Mouse (Mus musculus) embryonic fibroblast, embryonic 13.5 days (primary cell): Measurements from ENCODE around the gene Tsku. TPM values are rescaled to one million over a fixed set of nuclear protein-coding genes. Genes with fewer than 3 reads are reported as not detected.

ENCODE experiments used
- H3K27ac ChIP-seq: 2 replicates; pipeline ENCODE4 v1.5.1; 2012; ENCODE audit warnings: low read length, control low read depth, inconsistent platforms; ENCODE audit not compliant: insufficient read depth
- H3K4me1 ChIP-seq: 2 replicates; pipeline ENCODE4 v1.6.1; 2011; ENCODE audit warnings: low read length; ENCODE audit not compliant: control insufficient read depth, insufficient read depth
- H3K4me3 ChIP-seq: 2 replicates; pipeline ENCODE4 v1.5.1; 2011; ENCODE audit warnings: mild to moderate bottlenecking, control low read depth, low read length; ENCODE audit not compliant: insufficient read depth
- CTCF ChIP-seq: IDR thresholded peaks from 2 replicates; pipeline ENCODE4 v1.5.1; 2011; ENCODE audit warnings: mild to moderate bottlenecking, control low read depth, low read length, moderate library complexity, borderline replicate concordance; ENCODE audit not compliant: insufficient read depth
- POLR2A ChIP-seq: IDR thresholded peaks from 2 replicates; pipeline ENCODE4 v1.6.1; 2011; ENCODE audit warnings: low read depth, mild to moderate bottlenecking, control low read depth, low read length, moderate library complexity
- polyA plus RNA-seq: library from polyadenylated mRNA; stranded (reverse); fragments of >200 nt; gene quantifications from 2 replicates; pipeline ENCODE4 v1.2.4, GENCODE M21; 2011; ENCODE audit warnings: low read depth; ENCODE audit not compliant: missing spikeins, insufficient read length

Gene Tsku
- polyA plus RNA-seq, 1 experiment: 63.1 TPM

GRCm38 (mm10) chr7:98359951-98360620, 1.0 kb downstream of the Tsku start:
- H3K27ac ChIP-seq: peak overlapping the region; percentile 94
- TF ChIP-seq POLR2A (peak; percentile 57), CTCF (no peak)
- H3K4me1 ChIP-seq: peaks cover 14% of the 10 kb centered on the region
- peak overlapping the region; percentile 94 for H3K4me3 ChIP-seq

GRCm38 (mm10) chr7:98358016-98358415, 3.1 kb downstream of the Tsku start:
- Histone ChIP-seq H3K27ac (no peak overlapping the region), H3K4me3 (0 out of 2 replicates have a peak overlapping the region, but pooled peaks have one; percentile 94), H3K4me1 (peaks cover 17% of the 10 kb centered on the region)
- TF ChIP-seq CTCF (no peak), POLR2A (no peak)

- no peak overlapping the region for H3K27ac ChIP-seq
- TF ChIP-seq POLR2A: no peak
- no peak for TF ChIP-seq CTCF
- H3K4me1 ChIP-seq: peaks cover 17% of the 10 kb centered on the region
- no peak overlapping the region for H3K4me3 ChIP-seq
Observed at GRCm38 (mm10) chr7:98357324-98357723, 3.8 kb downstream of the Tsku start.

GRCm38 (mm10) chr7:98354921-98355310, 6.2 kb downstream of the Tsku start:
- no peak overlapping the region for H3K27ac ChIP-seq
- H3K4me1 ChIP-seq: peaks cover 17% of the 10 kb centered on the region
- H3K4me3 ChIP-seq: no peak overlapping the region
- TF ChIP-seq POLR2A (no peak), CTCF (no peak)

- Histone ChIP-seq H3K4me3 (no peak overlapping the region), H3K27ac (no peak overlapping the region), H3K4me1 (peaks cover 17% of the 10 kb centered on the region)
- TF ChIP-seq POLR2A (no peak), CTCF (no peak)
Observed at GRCm38 (mm10) chr7:98354160-98354920, 6.8 kb downstream of the Tsku start.

GRCm38 (mm10) chr7:98353616-98354015, 7.5 kb downstream of the Tsku start:
- no peak for TF ChIP-seq CTCF
- TF ChIP-seq POLR2A: no peak
- H3K4me3 ChIP-seq: no peak overlapping the region
- H3K4me1 ChIP-seq: peaks cover 17% of the 10 kb centered on the region
- H3K27ac ChIP-seq: no peak overlapping the region

- no peak overlapping the region for H3K4me3 ChIP-seq
- H3K27ac ChIP-seq: no peak overlapping the region
- TF ChIP-seq CTCF: no peak
- TF ChIP-seq POLR2A: no peak
- H3K4me1 ChIP-seq: peaks cover 14% of the 10 kb centered on the region
Observed at GRCm38 (mm10) chr7:98351523-98351922, 9.6 kb downstream of the Tsku start.

GRCm38 (mm10) chr7:98349821-98350220, 11.3 kb downstream of the Tsku start:
- Histone ChIP-seq H3K27ac (no peak overlapping the region), H3K4me1 (0 out of 2 replicates have a peak, but pooled peaks cover under 1% of the 10 kb centered on the region), H3K4me3 (no peak overlapping the region)
- no peak for TF ChIP-seq POLR2A
- TF ChIP-seq CTCF: no peak

GRCm38 (mm10) chr7:98349096-98349495, 12.0 kb downstream of the Tsku start:
- TF ChIP-seq CTCF (peak; percentile 97), POLR2A (no peak; the same call in 1 of the 2 replicates)

GRCm38 (mm10) chr7:98348043-98348442, 13.1 kb downstream of the Tsku start:
- Histone ChIP-seq H3K4me1 (no peaks in the 10 kb centered on the region), H3K27ac (no peak overlapping the region), H3K4me3 (no peak overlapping the region)
- TF ChIP-seq CTCF (peak; percentile 87), POLR2A (no peak)

More at GRCm38 (mm10) chr7:98349096-98349495, 12.0 kb downstream of the Tsku start:
- Histone ChIP-seq H3K4me1 (no peaks in the 10 kb centered on the region), H3K4me3 (no peak overlapping the region), H3K27ac (no peak overlapping the region)
